Mouse (Mus musculus) olfactory bulb, adult 2 months (tissue): ENCODE results near the gene Polr1c.

Experiments
- CTCF ChIP-seq: fragments of 200-500 bp; IDR thresholded peaks from 2 replicates; pipeline ENCODE4 v1.5.1; 2012; ENCODE audit warnings: low read depth, mild to moderate bottlenecking, low read length, moderate library complexity; ENCODE audit not compliant: insufficient read depth
- POLR2A ChIP-seq: fragments of 200-500 bp; IDR thresholded peaks from 2 replicates; pipeline ENCODE4 v1.6.1; 2012; ENCODE audit warnings: mild to moderate bottlenecking, low read depth, low read length, moderate library complexity; ENCODE audit not compliant: insufficient read depth

- TF ChIP-seq CTCF (no peak), POLR2A (no peak)
Measured at GRCm38 (mm10) chr17:46237079-46237478, 10.8 kb downstream of the Polr1c start.
